Mouse (Mus musculus) midbrain, embryonic 14.5 days (tissue): ENCODE data around the gene Slc25a30. TPM values are rescaled to one million over a fixed set of nuclear protein-coding genes. Genes with fewer than 3 reads are reported as not detected.
"Not testable (repeated sequence)": the region's sequence is repeated elsewhere in the genome, so short reads cannot be mapped to it uniquely, and the experiment has no call there.

Experiments used
- ATAC-seq: fragments of 200-750 bp; cut with Nextera tagmentation; 2 replicates; pipeline ENCODE4 v1.8.0; 2017; ENCODE audit warnings: moderate number of reproducible peaks, moderate library complexity; ENCODE audit not compliant: low FRiP score, low TSS enrichment
- DNase-seq: peaks from one replicate; pipeline ENCODE4 v3.0.0-alpha.2; 2015
- H3K27ac ChIP-seq: fragments of 300-500 bp; sonication (generic); replicated peaks from 2 replicates; pipeline ENCODE4 v1.5.1; 2014; ENCODE audit warnings: mild to moderate bottlenecking, low read depth, low read length, moderate library complexity
- H3K27me3 ChIP-seq: fragments of 300-500 bp; sonication (generic); 2 replicates; pipeline ENCODE4 v1.6.1; 2014; ENCODE audit warnings: low read length, control low read depth, mixed read lengths; ENCODE audit not compliant: control insufficient read depth, insufficient read depth
- H3K36me3 ChIP-seq: fragments of 300-500 bp; sonication (generic); 2 replicates; pipeline ENCODE4 v1.6.1; 2014; ENCODE audit warnings: low read length, control low read depth; ENCODE audit not compliant: control insufficient read depth, insufficient read depth
- H3K4me1 ChIP-seq: fragments of 300-500 bp; sonication (generic); 2 replicates; pipeline ENCODE4 v1.6.1; 2014; ENCODE audit warnings: mild to moderate bottlenecking, antibody characterized with exemption, low read length, control low read depth; ENCODE audit not compliant: control insufficient read depth, insufficient read depth
- H3K4me2 ChIP-seq: fragments of 300-500 bp; sonication (generic); 2 replicates; pipeline ENCODE4 v1.6.1; 2014; ENCODE audit warnings: mild to moderate bottlenecking, low read length, moderate library complexity
- H3K4me3 ChIP-seq: fragments of 300-500 bp; sonication (generic); replicated peaks from 2 replicates; pipeline ENCODE4 v1.5.1; 2014; ENCODE audit warnings: low read depth, low read length
- H3K9ac ChIP-seq: fragments of 300-500 bp; sonication (generic); replicated peaks from 2 replicates; pipeline ENCODE4 v1.6.1; 2014; ENCODE audit warnings: mild to moderate bottlenecking, low read length, moderate library complexity
- H3K9me3 ChIP-seq: fragments of 300-500 bp; sonication (generic); 2 replicates; pipeline ENCODE4 v1.6.1; 2016; ENCODE audit warnings: low read length, control low read depth, mixed read lengths; ENCODE audit not compliant: control insufficient read depth
- WGBS: fragments of 180-500 bp; shearing (Covaris S2); extraction: QIAGEN DNeasy Blood & Tissue Kit; methylation state at CpG from one replicate; pipeline ENCODE4 v1.1.7; 2014; 5-methylcytosine and 5-hydroxymethylcytosine counted together
- polyA plus RNA-seq: library from polyadenylated mRNA; unstranded; fragments of >200 nt; fragmentation: Nextera tagmentation; extraction: Ambion mirVana; gene quantifications from 2 replicates; pipeline ENCODE4 v1.2.1, GENCODE M21; 2014

Gene Slc25a30
- polyA plus RNA-seq, 1 experiment from 2014 or later = 15.6 TPM

DNA sequence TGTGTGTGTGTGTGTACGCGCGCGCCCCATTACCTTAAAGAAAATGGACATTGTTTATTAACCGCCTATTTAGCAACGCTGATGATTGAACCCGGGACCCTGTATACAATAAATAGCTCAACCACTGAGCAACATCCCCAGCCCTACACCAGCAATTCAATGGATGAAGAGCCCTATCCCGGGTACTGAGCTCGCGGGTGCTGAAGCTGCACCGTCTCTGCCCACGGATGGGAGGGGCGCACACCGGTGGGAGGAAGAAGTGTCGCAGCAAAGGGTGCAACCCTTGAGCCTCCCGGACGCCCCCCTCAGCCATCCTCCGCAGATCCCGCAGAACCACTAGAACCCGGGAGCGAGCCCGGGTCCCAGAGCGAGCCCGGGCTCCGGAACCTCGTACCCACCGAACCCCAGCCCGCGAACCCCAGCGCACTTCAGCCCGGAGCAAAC, 391 bp downstream of the Slc25a30 start:
- DNase-seq = peak; percentile 78
- Histone ChIP-seq H3K9me3 (no peaks in the 10 kb centered on the region), H3K4me1 (0 out of 2 replicates have a peak, but pooled peaks cover 5% of the 10 kb centered on the region)

GRCm38 (mm10) chr14:75779913-75780312, 6.9 kb downstream of the Slc25a30 start:
- Histone ChIP-seq H3K9me3 (no peaks in the 10 kb centered on the region), H3K9ac (no peak overlapping the region), H3K4me1 (no peaks in the 10 kb centered on the region), H3K4me2 (no peak overlapping the region), H3K36me3 (0 out of 2 replicates have a peak, but pooled peaks cover 5% of the 10 kb centered on the region), H3K4me3 (no peak overlapping the region), H3K27me3 (no peaks in the 10 kb centered on the region), H3K27ac (no peak overlapping the region)
- 93% methylated on average over 4 of the region's 4 CpGs for WGBS
- DNase-seq (no peak), ATAC-seq (no peak)

More for the DNA sequence above, 391 bp downstream of the Slc25a30 start:
- Histone ChIP-seq H3K27ac (peak overlapping the region; percentile 94), H3K27me3 (no peaks in the 10 kb centered on the region), H3K4me3 (peak overlapping the region; percentile 79), H3K4me2 (peak overlapping the region; percentile 71), H3K36me3 (no peaks in the 10 kb centered on the region), H3K9ac (peak overlapping the region; percentile 88)
- peak; percentile 81 for ATAC-seq
- WGBS = 1% methylated on average over 31 of the region's 31 CpGs

- WGBS = 92% methylated on average over 8 of the region's 8 CpGs
- Histone ChIP-seq H3K4me1 (no peaks in the 10 kb centered on the region), H3K27me3 (no peaks in the 10 kb centered on the region)
Observed at GRCm38 (mm10) chr14:75776637-75777036, 10.2 kb downstream of the Slc25a30 start.

DNA sequence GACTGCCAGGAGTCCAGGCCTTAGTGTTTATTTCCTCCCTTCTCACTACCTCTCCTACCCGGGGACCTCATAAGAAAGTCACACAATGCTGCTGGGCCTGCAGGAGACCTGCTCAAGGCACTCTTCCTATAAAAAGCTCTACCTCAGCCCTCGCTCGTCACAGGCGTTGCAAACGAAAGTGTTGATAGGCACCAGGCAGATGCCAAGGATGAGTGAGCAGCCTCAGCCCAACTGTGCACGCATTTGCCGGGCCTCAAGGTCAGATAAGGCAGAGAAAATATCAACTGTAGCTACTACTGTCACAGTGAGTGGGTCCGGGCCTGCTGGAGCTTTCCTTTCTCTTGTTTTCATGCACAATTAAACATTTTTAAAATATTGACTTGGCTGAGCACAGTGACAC, 13.4 kb downstream of the Slc25a30 start:
- Histone ChIP-seq H3K36me3 (peaks cover 34% of the 10 kb centered on the region), H3K4me2 (no peak overlapping the region), H3K9ac (no peak overlapping the region), H3K4me1 (no peaks in the 10 kb centered on the region), H3K27me3 (no peaks in the 10 kb centered on the region), H3K27ac (no peak overlapping the region), H3K4me3 (no peak overlapping the region), H3K9me3 (no peaks in the 10 kb centered on the region)
- 86% methylated on average over 8 of the region's 8 CpGs for WGBS
- ATAC-seq (no peak), DNase-seq (no peak)

More at GRCm38 (mm10) chr14:75776637-75777036, 10.2 kb downstream of the Slc25a30 start:
- Histone ChIP-seq H3K4me2 (no peak overlapping the region), H3K9me3 (no peaks in the 10 kb centered on the region), H3K9ac (no peak overlapping the region), H3K36me3 (peaks cover 12% of the 10 kb centered on the region; the same call in 1 of the 2 replicates), H3K4me3 (no peak overlapping the region), H3K27ac (no peak overlapping the region)
- ATAC-seq (no peak), DNase-seq (no peak)

GRCm38 (mm10) chr14:75772407-75772806, 14.4 kb downstream of the Slc25a30 start:
- H3K9ac ChIP-seq, H3K27ac ChIP-seq, ATAC-seq, H3K4me2 ChIP-seq, DNase-seq, H3K4me3 ChIP-seq, H3K9me3 ChIP-seq, H3K27me3 ChIP-seq, H3K4me1 ChIP-seq: not testable (repeated sequence)
- H3K36me3 ChIP-seq = peaks cover 38% of the 10 kb centered on the region
- WGBS = 95% methylated on average over 3 of the region's 3 CpGs

- no peaks in the 10 kb centered on the region for H3K4me1 ChIP-seq
- H3K27me3 ChIP-seq = no peaks in the 10 kb centered on the region
- no peak overlapping the region for H3K27ac ChIP-seq
- H3K9me3 ChIP-seq = no peaks in the 10 kb centered on the region
- no peak for ATAC-seq
- H3K4me2 ChIP-seq = no peak overlapping the region
- WGBS = 94% methylated on average over 8 of the region's 8 CpGs
- DNase-seq = no peak
- no peak overlapping the region for H3K4me3 ChIP-seq
- no peak overlapping the region for H3K9ac ChIP-seq
- peaks cover 48% of the 10 kb centered on the region for H3K36me3 ChIP-seq
Observed at GRCm38 (mm10) chr14:75771101-75771501, 15.7 kb downstream of the Slc25a30 start.

GRCm38 (mm10) chr14:75769334-75769733, 17.5 kb downstream of the Slc25a30 start:
- Histone ChIP-seq H3K9ac (no peak overlapping the region), H3K36me3 (peaks cover 52% of the 10 kb centered on the region), H3K27me3 (no peaks in the 10 kb centered on the region), H3K9me3 (no peaks in the 10 kb centered on the region), H3K27ac (no peak overlapping the region), H3K4me1 (no peaks in the 10 kb centered on the region), H3K4me3 (no peak overlapping the region), H3K4me2 (no peak overlapping the region)
- no peak for ATAC-seq
- 89% methylated on average over 9 of the region's 9 CpGs for WGBS
- no peak for DNase-seq

DNA sequence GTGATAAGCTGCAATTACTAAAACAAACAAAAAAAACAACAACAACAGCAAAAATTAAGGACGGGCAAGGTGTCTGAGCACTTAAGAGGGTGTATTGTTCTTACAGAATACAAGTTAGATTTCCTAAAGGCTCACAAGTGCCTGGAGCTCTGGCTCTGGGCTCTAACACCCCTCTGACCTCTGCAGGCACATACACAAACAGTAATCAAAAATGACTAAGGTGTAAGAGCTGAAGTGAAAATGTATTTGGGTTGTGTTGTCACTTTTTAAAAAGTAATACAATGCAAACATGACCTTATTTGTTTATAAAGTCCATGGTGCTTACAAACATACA, 18.6 kb downstream of the Slc25a30 start:
- Histone ChIP-seq H3K36me3 (peaks cover 59% of the 10 kb centered on the region), H3K4me1 (no peaks in the 10 kb centered on the region), H3K4me3 (no peak overlapping the region), H3K9me3 (no peaks in the 10 kb centered on the region), H3K4me2 (no peak overlapping the region), H3K9ac (no peak overlapping the region), H3K27ac (no peak overlapping the region), H3K27me3 (no peaks in the 10 kb centered on the region)
- 7% methylated on average over 1 of the region's 1 CpGs for WGBS
- no peak for DNase-seq
- no peak for ATAC-seq

DNA sequence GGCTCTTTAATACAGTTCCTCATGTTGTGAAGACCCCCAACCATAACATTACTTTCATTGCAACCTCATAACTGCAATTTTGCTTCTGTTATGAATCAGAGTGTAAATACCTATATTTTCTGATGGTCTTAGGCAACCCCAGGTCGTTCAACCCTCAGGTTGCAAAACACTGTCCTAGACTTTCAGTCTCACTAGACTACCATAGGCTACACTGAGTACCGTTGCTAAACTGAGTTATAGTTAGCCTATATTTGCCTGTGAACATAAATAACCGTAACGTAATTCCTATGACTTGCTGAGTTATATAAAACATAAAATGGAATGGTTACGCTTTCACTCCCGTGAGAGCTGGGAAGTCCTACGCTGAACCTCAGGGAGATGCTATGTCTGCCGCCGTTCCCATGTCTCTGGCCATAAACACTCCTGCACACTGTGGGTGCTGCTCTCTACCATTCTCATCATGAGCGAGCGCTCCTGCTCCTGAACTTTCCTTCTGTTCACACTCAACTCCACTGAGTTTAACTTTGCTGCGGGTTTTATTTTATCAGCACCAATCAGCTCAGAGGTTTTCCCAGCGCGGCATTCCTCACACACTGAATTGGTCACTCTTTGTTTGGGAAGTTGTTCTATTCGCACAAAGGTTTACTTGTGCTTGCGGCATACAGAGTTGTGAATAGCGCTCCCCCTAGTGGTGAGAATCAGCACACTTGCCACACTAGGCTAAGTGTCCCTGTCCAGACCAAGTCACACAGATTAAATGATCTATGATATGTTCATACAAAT, 19.2 kb downstream of the Slc25a30 start:
- Histone ChIP-seq H3K27me3 (no peaks in the 10 kb centered on the region), H3K4me3 (no peak overlapping the region), H3K9ac (no peak overlapping the region), H3K4me1 (no peaks in the 10 kb centered on the region), H3K4me2 (peak overlapping the region; percentile 35), H3K9me3 (no peaks in the 10 kb centered on the region), H3K36me3 (peaks cover 64% of the 10 kb centered on the region), H3K27ac (peak overlapping the region; percentile 47)
- DNase-seq (peak; percentile 92), ATAC-seq (peak; percentile 88)
- WGBS = 53% methylated on average over 17 of the region's 17 CpGs
